Mouse (Mus musculus) limb, embryonic 12.5 days (tissue): ENCODE measurements around the gene Rhov. TPM values are rescaled to one million over a fixed set of nuclear protein-coding genes. Genes with fewer than 3 reads are reported as not detected.

Experiments used
- ATAC-seq: fragments of 200-750 bp; cut with Nextera tagmentation; 2 replicates; pipeline ENCODE4 v1.8.0; 2017; ENCODE audit warnings: low read depth, moderate TSS enrichment; ENCODE audit not compliant: insufficient number of reproducible peaks, insufficient read depth, low FRiP score, low TSS enrichment
- H3K27ac ChIP-seq: fragments of 300-500 bp; sonication (generic); 2 replicates; pipeline ENCODE4 v1.5.1; 2016; ENCODE audit warnings: mild to moderate bottlenecking, moderate library complexity
- H3K27me3 ChIP-seq: fragments of 300-500 bp; sonication (generic); 2 replicates; pipeline ENCODE4 v1.6.1; 2016; ENCODE audit warnings: mild to moderate bottlenecking, moderate library complexity
- H3K36me3 ChIP-seq: fragments of 300-500 bp; sonication (generic); 2 replicates; pipeline ENCODE4 v1.6.1; 2016; ENCODE audit warnings: mild to moderate bottlenecking, moderate library complexity
- H3K4me1 ChIP-seq: fragments of 300-500 bp; sonication (generic); replicated peaks from 2 replicates; pipeline ENCODE4 v1.6.1; 2016
- H3K4me2 ChIP-seq: fragments of 300-500 bp; sonication (generic); 2 replicates; pipeline ENCODE4 v1.6.1; 2016; ENCODE audit warnings: mild to moderate bottlenecking, moderate library complexity
- H3K4me3 ChIP-seq: fragments of 300-500 bp; sonication (generic); replicated peaks from 2 replicates; pipeline ENCODE4 v1.5.1; 2016; ENCODE audit warnings: mild to moderate bottlenecking
- H3K9ac ChIP-seq: fragments of 300-500 bp; sonication (generic); replicated peaks from 2 replicates; pipeline ENCODE4 v1.6.1; 2016; ENCODE audit warnings: mild to moderate bottlenecking, moderate library complexity
- H3K9me3 ChIP-seq: fragments of 300-500 bp; sonication (generic); 2 replicates; pipeline ENCODE4 v1.6.1; 2016; ENCODE audit warnings: mild to moderate bottlenecking, moderate library complexity
- WGBS: fragments of 180-500 bp; shearing (Covaris S2); methylation state at CpG from one replicate; pipeline ENCODE4 v1.1.7; 2016; 5-methylcytosine and 5-hydroxymethylcytosine counted together
- polyA plus RNA-seq: library from polyadenylated mRNA; unstranded; fragments of >200 nt; fragmentation: Nextera tagmentation; extraction: Ambion mirVana; gene quantifications from 2 replicates; pipeline ENCODE4 v1.2.1, GENCODE M21; 2016

Rhov gene
- polyA plus RNA-seq, 1 experiment from 2014 or later, result 8.5 TPM

DNA sequence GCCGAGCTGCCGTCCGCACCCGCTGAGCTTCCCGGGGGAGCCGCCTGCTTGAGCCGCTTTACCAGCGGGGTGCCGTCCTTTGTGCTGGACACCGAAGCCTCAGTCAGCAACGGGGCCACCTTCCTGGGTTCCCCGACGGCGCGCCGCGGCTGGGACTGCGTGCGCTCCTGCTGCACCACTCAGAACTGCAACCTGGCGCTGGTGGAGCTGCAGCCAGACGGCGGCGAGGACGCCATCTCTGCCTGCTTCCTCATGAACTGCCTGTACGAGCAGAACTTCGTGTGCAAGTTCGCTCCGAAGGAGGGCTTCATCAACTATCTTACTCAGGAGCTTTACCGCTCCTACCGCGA lies 33.2 kb downstream of the Rhov start:
- peak overlapping the region; percentile 52 for H3K4me3 ChIP-seq
- peaks cover 7% of the 10 kb centered on the region; the same call in 1 of the 2 replicates for H3K4me1 ChIP-seq
- no peak for ATAC-seq
- peak overlapping the region; percentile 53 for H3K9ac ChIP-seq
- H3K36me3 ChIP-seq, result no peaks in the 10 kb centered on the region
- H3K27me3 ChIP-seq, result peaks cover 72% of the 10 kb centered on the region
- 2% methylated on average over 31 of the region's 31 CpGs for WGBS
- peak overlapping the region; percentile 87 for H3K4me2 ChIP-seq
- H3K9me3 ChIP-seq, result no peaks in the 10 kb centered on the region
- no peak overlapping the region for H3K27ac ChIP-seq

DNA sequence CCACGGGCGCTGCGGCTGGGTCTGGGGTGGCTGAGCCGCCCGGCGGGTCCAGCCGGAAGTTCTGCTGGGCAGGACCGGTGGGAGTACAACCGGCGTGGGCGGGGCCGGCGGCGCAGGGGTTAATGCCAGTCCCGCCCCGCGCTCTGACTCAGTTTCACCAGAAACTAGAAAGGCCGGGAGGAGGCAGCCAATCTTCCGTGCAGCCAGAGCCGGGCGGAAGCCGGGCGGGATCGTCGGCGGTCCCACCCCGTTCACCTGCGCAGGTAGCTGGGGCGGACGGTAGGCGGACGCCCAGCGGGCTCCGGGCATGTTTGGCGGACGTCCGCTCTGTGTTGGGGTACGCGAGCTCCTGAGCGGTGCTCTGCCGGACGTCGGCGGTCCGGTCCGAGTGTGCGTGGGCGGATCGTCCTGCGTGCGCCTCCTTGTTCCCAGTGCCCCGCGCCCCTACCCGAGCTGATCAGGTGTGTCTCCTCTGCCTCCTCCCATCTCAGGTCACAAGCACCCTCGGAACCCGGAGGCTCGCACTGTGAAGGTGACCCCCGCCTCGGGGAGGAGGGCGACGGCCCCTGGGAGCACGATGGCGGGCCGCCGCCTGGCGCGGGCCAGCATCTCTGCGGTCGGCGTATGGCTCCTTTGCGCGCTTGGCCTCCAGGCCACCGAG lies 33.7 kb downstream of the Rhov start, which contains the start of gene Spint1:
Gene Spint1, plus strand, starts transcription at position 153 of the 661 bp plus-strand sequence.
- ATAC-seq, result no peak
- Histone ChIP-seq H3K4me1 (peaks cover 7% of the 10 kb centered on the region; the same call in 1 of the 2 replicates), H3K27me3 (peaks cover 69% of the 10 kb centered on the region), H3K9ac (peak within 1 kb of the TSS; percentile 53), H3K27ac (no peak within 1 kb of the TSS), H3K4me3 (peak within 1 kb of the TSS; percentile 52), H3K4me2 (peak within 1 kb of the TSS; percentile 87), H3K36me3 (no peaks in the 10 kb centered on the region), H3K9me3 (no peaks in the 10 kb centered on the region)
- WGBS, result 1% methylated on average over 73 of the region's 73 CpGs

DNA sequence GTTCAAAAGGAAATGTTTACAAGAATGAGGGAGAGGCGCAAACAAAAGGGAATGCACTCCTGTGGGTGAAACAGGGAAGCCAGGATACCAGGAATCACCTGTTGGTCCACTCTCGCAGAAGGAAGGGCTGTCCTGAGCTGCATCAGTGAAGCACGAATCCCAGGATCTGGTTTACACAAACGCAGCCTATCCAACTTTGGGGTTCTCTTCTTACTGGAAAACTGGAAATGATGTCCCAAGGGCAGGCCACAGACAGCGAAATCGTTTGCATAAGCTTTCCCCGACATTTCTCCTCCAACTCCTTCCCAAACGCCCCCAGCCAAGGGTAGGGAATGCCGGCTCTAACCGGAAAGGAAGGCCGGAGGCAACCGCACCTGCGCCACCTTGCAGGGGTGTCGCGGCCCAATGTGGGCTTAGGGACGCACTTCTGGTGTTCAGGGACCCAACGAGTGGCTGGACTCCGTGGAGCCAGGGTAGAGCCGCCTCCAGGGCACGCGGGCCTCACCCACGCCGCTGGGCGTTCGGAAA lies 34.3 kb downstream of the Rhov start:
- ATAC-seq, result no peak
- WGBS, result 6% methylated on average over 25 of the region's 25 CpGs
- H3K27me3 ChIP-seq, result peaks cover 68% of the 10 kb centered on the region
- H3K9me3 ChIP-seq, result no peaks in the 10 kb centered on the region
- no peaks in the 10 kb centered on the region for H3K36me3 ChIP-seq
- peak overlapping the region; percentile 87 for H3K4me2 ChIP-seq
- H3K9ac ChIP-seq, result peak overlapping the region; percentile 53
- peak overlapping the region; percentile 52 for H3K4me3 ChIP-seq
- H3K4me1 ChIP-seq, result peaks cover 7% of the 10 kb centered on the region; the same call in 1 of the 2 replicates
- no peak overlapping the region for H3K27ac ChIP-seq

DNA sequence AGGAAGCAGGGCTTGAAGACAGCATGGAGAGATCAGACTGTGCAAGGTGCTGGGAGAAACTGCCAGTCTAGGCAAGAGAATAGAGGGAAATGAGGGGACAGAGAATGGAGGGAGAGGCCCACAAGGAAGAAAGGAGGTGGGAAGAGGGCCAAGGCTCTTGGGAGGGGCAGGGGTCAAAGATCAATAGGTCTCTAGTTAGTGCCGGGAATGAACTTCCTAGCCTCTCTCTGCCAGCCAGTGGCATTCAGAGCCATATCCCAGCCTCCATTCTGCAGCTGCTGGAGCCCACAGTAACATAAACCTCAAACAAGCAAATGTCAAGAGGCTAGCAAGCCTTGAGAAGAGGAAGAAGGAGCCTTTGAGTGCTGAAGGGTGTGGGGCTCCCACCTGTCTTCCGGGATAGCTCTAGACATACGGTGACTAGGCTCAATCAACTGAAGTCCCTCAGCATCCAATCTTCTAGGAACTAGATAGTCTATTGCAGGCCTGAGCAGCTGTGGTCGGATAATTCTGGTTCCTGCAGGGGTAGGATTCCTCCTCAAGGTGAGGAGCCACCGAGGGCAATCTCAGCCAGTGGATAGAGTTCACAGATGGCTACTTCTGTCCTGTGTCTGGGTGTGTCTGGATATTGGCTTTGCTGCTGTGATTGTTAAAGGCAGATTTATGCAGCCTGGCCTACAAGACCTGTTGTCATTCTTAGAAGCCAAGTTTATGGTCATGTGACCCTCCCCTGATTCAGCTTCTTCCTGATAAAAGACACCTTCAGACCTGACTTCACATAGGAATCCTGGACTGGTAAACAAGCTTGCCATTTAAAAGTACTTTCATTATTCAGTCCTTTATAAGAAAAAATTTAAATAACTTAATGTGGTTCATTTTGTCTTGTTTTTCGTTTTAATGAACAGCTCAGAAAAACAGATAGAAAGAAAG lies 41.0 kb downstream of the Rhov start, which contains the start of gene Ppp1r14d:
Gene Ppp1r14d, minus strand, starts transcription at position 132 of the 930 bp plus-strand sequence.
- no peak within 1 kb of the TSS for H3K9ac ChIP-seq
- H3K4me1 ChIP-seq, result peaks cover 6% of the 10 kb centered on the region; the same call in 1 of the 2 replicates
- H3K4me2 ChIP-seq, result no peak within 1 kb of the TSS
- WGBS, result 64% methylated on average over 6 of the region's 6 CpGs
- no peaks in the 10 kb centered on the region for H3K36me3 ChIP-seq
- ATAC-seq, result no peak
- no peaks in the 10 kb centered on the region for H3K9me3 ChIP-seq
- H3K27ac ChIP-seq, result no peak within 1 kb of the TSS
- no peak within 1 kb of the TSS for H3K4me3 ChIP-seq
- H3K27me3 ChIP-seq, result peaks cover 12% of the 10 kb centered on the region

Other genes with a start within 250 kb of the Rhov start
- gene Ccdc32, start 241.9 kb downstream of the Rhov start, polyA plus RNA-seq, result 20.0 and 21.8 TPM in 2 replicates
- gene Rpusd2, start 236.5 kb downstream of the Rhov start, polyA plus RNA-seq, result 5.4 and 6.2 TPM in 2 replicates
- gene Knl1, start 224.2 kb downstream of the Rhov start, polyA plus RNA-seq, result 61.7 and 63.8 TPM in 2 replicates
- 63.9 and 64.0 TPM in 2 replicates for gene Rad51, start 158.5 kb downstream of the Rhov start, polyA plus RNA-seq
- gene Rmdn3, start 114.2 kb downstream of the Rhov start, polyA plus RNA-seq, result 45.6 and 47.1 TPM in 2 replicates
- gene Gchfr, start 103.5 kb downstream of the Rhov start, polyA plus RNA-seq, result 5.0 and 6.7 TPM in 2 replicates
- gene Gm14137, start 96.8 kb downstream of the Rhov start, polyA plus RNA-seq, result 0.44 and 0.65 TPM in 2 replicates
- 52.5 and 56.7 TPM in 2 replicates for gene Zfyve19, start 62.7 kb downstream of the Rhov start, polyA plus RNA-seq
- 29.2 and 29.6 TPM in 2 replicates for gene Dnajc17, start 62.5 kb downstream of the Rhov start, polyA plus RNA-seq
- not detected in 2 replicates for gene Ppp1r14d, start 41.4 kb downstream of the Rhov start, polyA plus RNA-seq
- 7.8 and 9.3 TPM in 2 replicates for gene Spint1, start 33.9 kb downstream of the Rhov start, polyA plus RNA-seq
- gene Vps18, start 17.5 kb upstream of the Rhov start, polyA plus RNA-seq, result 23.8 and 24.6 TPM in 2 replicates
- 4.8 and 5.3 TPM in 2 replicates for gene Dll4, start 54.5 kb upstream of the Rhov start, polyA plus RNA-seq
- gene Chac1, start 80.0 kb upstream of the Rhov start, polyA plus RNA-seq, result 0.45 and 0.68 TPM in 2 replicates
- gene Ino80, start 206.4 kb upstream of the Rhov start, polyA plus RNA-seq, result 4.1 and 4.2 TPM in 2 replicates